In the genomic region with DNA sequence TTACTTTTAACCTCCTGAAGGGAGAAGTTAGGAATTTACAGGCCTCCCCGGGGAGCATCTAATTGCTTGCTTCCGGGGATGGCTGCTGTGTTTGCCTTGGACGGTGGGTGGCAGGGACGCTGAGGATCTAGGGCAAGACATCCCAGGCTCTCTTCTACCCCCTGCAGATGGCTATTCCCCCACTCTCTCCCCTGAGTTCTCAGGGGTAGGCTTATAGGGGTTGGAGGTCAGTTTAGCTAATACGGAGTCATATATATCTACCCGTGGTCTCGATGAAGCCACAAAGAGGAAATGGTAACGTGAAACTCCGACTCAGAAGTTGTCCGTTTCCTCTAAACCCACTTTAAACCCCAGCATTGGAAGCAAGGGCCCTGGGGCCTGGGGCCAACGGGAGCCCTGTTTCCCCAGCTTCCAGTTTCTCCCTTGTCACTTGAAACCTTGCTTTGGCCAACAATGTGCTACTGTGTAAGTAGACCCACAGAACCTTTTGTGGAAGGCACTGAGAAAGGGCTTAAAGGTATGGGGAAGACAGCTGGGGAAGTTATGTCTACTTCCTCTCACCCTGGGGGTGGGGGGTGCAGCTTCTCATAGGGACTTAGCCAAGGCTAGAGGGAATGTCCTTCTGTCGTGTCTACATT, we compare ENCODE assay signal across 9 mouse cellular contexts.
DNase-seq lines count a peak whose midpoint lies in the region; ATAC-seq and TF ChIP-seq lines count a peak whose summit lies in the region.
"Had no signal": no experiment of that assay in that cellular context is flagged by ENCODE, and none has a peak within 500 bp of the region (broad histone marks: within the 10 kb centered on the region; RNA-seq: fewer than 3 reads in every experiment).

No protein-coding gene starts in this region.

- no peak; the same call in 1 of the 2 replicates for ATAC-seq in midbrain, embryonic 15.5 days (replicated peaks)
- peak; percentile 55; the same call in 1 of the 2 replicates for ATAC-seq in kidney, embryonic 16.5 days (ENCODE audit: low FRiP score, low TSS enrichment)

- H3K9ac ChIP-seq in midbrain, embryonic 15.5 days = no peak overlapping the region
- H3K9ac ChIP-seq in kidney, embryonic 16.5 days (replicated peaks; ENCODE audit: low read length) = peak overlapping the region; percentile 41; the same call in 1 of the 2 replicates
- H3K9ac ChIP-seq: liver, embryonic 14.5 days had no signal

- H3K4me3 ChIP-seq in midbrain, embryonic 10.5 days = no peak overlapping the region
- H3K4me3 ChIP-seq in midbrain, embryonic 15.5 days = no peak overlapping the region
- H3K4me3 ChIP-seq in embryonic fibroblast, embryonic 13.5 days (ENCODE audit: insufficient read depth, low read length) = no peak overlapping the region
- no peak overlapping the region for H3K4me3 ChIP-seq in kidney, embryonic 16.5 days (ENCODE audit: low read length)

- H3K27ac ChIP-seq in midbrain, embryonic 10.5 days (replicated peaks) = peak overlapping the region; percentile 63; the same call in 1 of the 2 replicates
- no peak overlapping the region for H3K27ac ChIP-seq in midbrain, embryonic 15.5 days
- peak overlapping the region; percentile 69 for H3K27ac ChIP-seq in embryonic fibroblast, embryonic 13.5 days (ENCODE audit: insufficient read depth, low read length)
- H3K27ac ChIP-seq in kidney, embryonic 16.5 days (ENCODE audit: low read length) = peak overlapping the region; percentile 73
- H3K27ac ChIP-seq: liver, embryonic 14.5 days had no signal

- WGBS in midbrain, embryonic 10.5 days = 15% methylated on average over 12 of the region's 12 CpGs
- WGBS in midbrain, embryonic 15.5 days = 24% methylated on average over 12 of the region's 12 CpGs
- WGBS in kidney, embryonic 16.5 days = 6% methylated on average over 12 of the region's 12 CpGs

- no peak for DNase-seq in midbrain, embryonic 10.5 days (ENCODE audit: low spot score)
- DNase-seq in retina, embryonic 14.5 days (ENCODE audit: low spot score) = peak; percentile 53
- no peak for DNase-seq in layer of hippocampus, postnatal 14 days (ENCODE audit: low spot score in 2 of 2)
- DNase-seq in adrenal gland, postnatal 25 days = no peak
- DNase-seq in frontal cortex, postnatal 10 days (ENCODE audit: low spot score in 2 of 2) = no peak

- peaks cover 100% of the 10 kb centered on the region for H3K27me3 ChIP-seq in midbrain, embryonic 10.5 days (ENCODE audit: low read depth, poor library complexity, severe bottlenecking)
- H3K27me3 ChIP-seq in midbrain, embryonic 15.5 days (replicated peaks) = peaks cover 63% of the 10 kb centered on the region
- H3K27me3 ChIP-seq in kidney, embryonic 16.5 days (ENCODE audit: insufficient read depth, low read length) = peaks cover 16% of the 10 kb centered on the region

- no peaks in the 10 kb centered on the region for H3K36me3 ChIP-seq in midbrain, embryonic 10.5 days
- H3K36me3 ChIP-seq in midbrain, embryonic 15.5 days (replicated peaks) = no peaks in the 10 kb centered on the region
- no peaks in the 10 kb centered on the region for H3K36me3 ChIP-seq in kidney, embryonic 16.5 days (ENCODE audit: insufficient read depth, low read length)

- no peak for TF ChIP-seq CTCF in embryonic fibroblast, embryonic 13.5 days (IDR thresholded peaks at IDR 0.05; ENCODE audit: borderline replicate concordance, insufficient read depth, low read length)

- H3K9me3 ChIP-seq in midbrain, embryonic 10.5 days (replicated peaks) = no peaks in the 10 kb centered on the region
- no peaks in the 10 kb centered on the region for H3K9me3 ChIP-seq in midbrain, embryonic 15.5 days
- H3K9me3 ChIP-seq in kidney, embryonic 16.5 days (ENCODE audit: low read length) = no peaks in the 10 kb centered on the region

- no peak overlapping the region for H3K4me2 ChIP-seq in midbrain, embryonic 15.5 days
- H3K4me2 ChIP-seq in kidney, embryonic 16.5 days (replicated peaks; ENCODE audit: low read depth, low read length) = no peak overlapping the region

- no peak for TF ChIP-seq POLR2A in embryonic fibroblast, embryonic 13.5 days (IDR thresholded peaks at IDR 0.05; ENCODE audit: low read depth, low read length)

- peaks cover 22% of the 10 kb centered on the region for H3K4me1 ChIP-seq in midbrain, embryonic 10.5 days
- H3K4me1 ChIP-seq in midbrain, embryonic 15.5 days = peaks cover 13% of the 10 kb centered on the region
- peaks cover 16% of the 10 kb centered on the region for H3K4me1 ChIP-seq in embryonic fibroblast, embryonic 13.5 days (ENCODE audit: control insufficient read depth, insufficient read depth, low read length)
- H3K4me1 ChIP-seq in kidney, embryonic 16.5 days (ENCODE audit: insufficient read depth, low read length) = peaks cover 18% of the 10 kb centered on the region
